Mouse (Mus musculus) forebrain, embryonic 14.5 days (tissue): ENCODE measurements at regions not wholly inside any gene's neighbourhood (a gene's known extent, or its start where the extent isn't known, plus 50 kb on each side); places are given as distances from the start of the nearest gene placed in this dataset.
"Not testable (repeated sequence)": the region's sequence is repeated elsewhere in the genome, so short reads cannot be mapped to it uniquely, and the experiment has no call there.

Experiments used
- ATAC-seq: fragments of 200-750 bp; cut with Nextera tagmentation; 2 replicates; pipeline ENCODE4 v1.8.0; 2017; ENCODE audit warnings: mild to moderate bottlenecking, moderate library complexity
- DNase-seq: peaks from one replicate; pipeline ENCODE4 v3.0.0-alpha.2; 2015; ENCODE audit warnings: low spot score
- H3K27ac ChIP-seq: fragments of 300-500 bp; sonication (generic); 2 replicates; pipeline ENCODE4 v1.5.1; 2014; ENCODE audit warnings: low read depth, mild to moderate bottlenecking, control low read depth, low read length, moderate library complexity
- H3K27me3 ChIP-seq: fragments of 300-500 bp; sonication (generic); replicated peaks from 2 replicates; pipeline ENCODE4 v1.6.1; 2014; ENCODE audit warnings: low read length, control low read depth, mixed read lengths; ENCODE audit not compliant: control insufficient read depth, insufficient read depth
- H3K36me3 ChIP-seq: fragments of 300-500 bp; sonication (generic); 2 replicates; pipeline ENCODE4 v1.6.1; 2014; ENCODE audit warnings: low read length, control low read depth; ENCODE audit not compliant: control insufficient read depth, insufficient read depth
- H3K4me1 ChIP-seq: fragments of 300-500 bp; sonication (generic); 2 replicates; pipeline ENCODE4 v1.6.1; 2014; ENCODE audit warnings: antibody characterized with exemption, low read length, control low read depth; ENCODE audit not compliant: control insufficient read depth, insufficient read depth
- H3K4me2 ChIP-seq: fragments of 300-500 bp; sonication (generic); 2 replicates; pipeline ENCODE4 v1.6.1; 2014; ENCODE audit warnings: mild to moderate bottlenecking, control low read depth, low read length
- H3K4me3 ChIP-seq: fragments of 300-500 bp; sonication (generic); 2 replicates; pipeline ENCODE4 v1.5.1; 2014; ENCODE audit warnings: low read depth, low read length, control low read depth
- H3K9ac ChIP-seq: fragments of 300-500 bp; sonication (generic); 2 replicates; pipeline ENCODE4 v1.6.1; 2014; ENCODE audit warnings: mild to moderate bottlenecking, low read length, control low read depth, moderate library complexity
- H3K9me3 ChIP-seq: fragments of 300-500 bp; sonication (generic); replicated peaks from 2 replicates; pipeline ENCODE4 v1.6.1; 2016; ENCODE audit warnings: low read length, control low read depth, mixed read lengths; ENCODE audit not compliant: control insufficient read depth
- WGBS: fragments of 180-500 bp; shearing (Covaris S2); extraction: QIAGEN DNeasy Blood & Tissue Kit; methylation state at CpG from one replicate; pipeline ENCODE4 v1.1.7; 2014; 5-methylcytosine and 5-hydroxymethylcytosine counted together

DNA sequence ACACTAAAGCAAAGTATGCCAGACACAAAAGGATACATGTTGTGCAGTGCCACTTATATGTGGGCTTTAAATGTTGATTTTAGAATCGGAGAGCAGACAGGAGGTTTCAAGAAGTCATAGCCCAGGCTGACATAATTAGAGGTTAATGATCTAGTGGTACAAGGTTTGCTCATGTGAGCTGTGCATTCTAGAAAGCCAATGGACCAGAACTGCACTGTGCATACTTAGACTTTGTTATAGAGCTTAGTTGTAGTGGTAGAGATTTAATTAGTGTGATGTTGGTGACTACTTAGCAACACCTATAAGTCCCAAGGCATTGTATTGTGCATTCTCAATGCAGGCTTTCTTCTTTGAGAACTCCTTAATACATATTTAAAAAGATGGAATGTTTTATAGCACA, 369.6 kb downstream of the Dok5 start:
- Histone ChIP-seq H3K36me3 (no peaks in the 10 kb centered on the region), H3K27ac (no peak overlapping the region), H3K9me3 (no peaks in the 10 kb centered on the region), H3K4me2 (no peak overlapping the region), H3K4me1 (0 out of 2 replicates have a peak, but pooled peaks cover 3% of the 10 kb centered on the region), H3K27me3 (no peaks in the 10 kb centered on the region), H3K4me3 (no peak overlapping the region), H3K9ac (no peak overlapping the region)
- 40% methylated on average over 1 of the region's 1 CpGs for WGBS
- DNase-seq (no peak), ATAC-seq (no peak)

GRCm38 (mm10) chr2:171120033-171120802, 388.6 kb downstream of the Dok5 start:
- H3K36me3 ChIP-seq, H3K9ac ChIP-seq, H3K4me1 ChIP-seq, DNase-seq, ATAC-seq, H3K4me3 ChIP-seq, H3K27ac ChIP-seq, H3K9me3 ChIP-seq, H3K4me2 ChIP-seq, H3K27me3 ChIP-seq: not testable (repeated sequence)
- 93% methylated on average over 16 of the region's 19 CpGs for WGBS

DNA sequence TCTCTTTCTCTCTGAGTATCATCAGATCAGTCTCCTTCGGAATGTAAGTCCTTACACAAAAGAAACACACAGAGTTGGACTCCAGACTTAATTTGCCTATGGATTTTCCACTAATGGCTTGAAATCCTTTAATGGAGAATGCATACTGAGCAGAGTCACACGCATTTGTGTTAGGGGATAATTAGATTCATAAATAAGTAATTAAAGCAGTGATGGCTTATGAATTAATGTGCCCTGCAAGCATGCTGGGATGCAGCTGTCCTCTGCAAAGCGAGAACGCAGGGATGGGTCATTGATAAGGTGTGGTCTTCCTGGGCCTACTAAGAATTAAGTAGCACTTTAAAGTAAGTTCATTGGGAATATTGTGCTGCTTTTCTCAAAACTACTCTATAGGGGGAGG, 403.2 kb downstream of the Dok5 start:
- Histone ChIP-seq H3K27me3 (no peaks in the 10 kb centered on the region), H3K4me1 (no peaks in the 10 kb centered on the region), H3K9ac (no peak overlapping the region), H3K4me2 (no peak overlapping the region), H3K4me3 (no peak overlapping the region), H3K27ac (no peak overlapping the region), H3K36me3 (no peaks in the 10 kb centered on the region), H3K9me3 (peaks cover 3% of the 10 kb centered on the region; the same call in 1 of the 2 replicates)
- 0 out of 2 replicates have a peak, but pooled peaks have one; percentile 20 for ATAC-seq
- DNase-seq = peak; percentile 34
- WGBS = 22% methylated on average over 4 of the region's 4 CpGs
